Mouse (Mus musculus) bone marrow, adult 2 months (tissue): Measurements from ENCODE around the gene Cit.

Experiments
- CTCF ChIP-seq: fragments of 200-500 bp; IDR thresholded peaks from 2 replicates; pipeline ENCODE4 v1.5.1; 2011; ENCODE audit warnings: low read length, control low read depth; ENCODE audit not compliant: control insufficient read depth, insufficient read depth
- POLR2A ChIP-seq: fragments of 200-500 bp; IDR thresholded peaks from 2 replicates; pipeline ENCODE4 v1.6.1; 2011; ENCODE audit warnings: low read depth, mild to moderate bottlenecking, control low read depth, low read length, borderline replicate concordance; ENCODE audit not compliant: control insufficient read depth

DNA sequence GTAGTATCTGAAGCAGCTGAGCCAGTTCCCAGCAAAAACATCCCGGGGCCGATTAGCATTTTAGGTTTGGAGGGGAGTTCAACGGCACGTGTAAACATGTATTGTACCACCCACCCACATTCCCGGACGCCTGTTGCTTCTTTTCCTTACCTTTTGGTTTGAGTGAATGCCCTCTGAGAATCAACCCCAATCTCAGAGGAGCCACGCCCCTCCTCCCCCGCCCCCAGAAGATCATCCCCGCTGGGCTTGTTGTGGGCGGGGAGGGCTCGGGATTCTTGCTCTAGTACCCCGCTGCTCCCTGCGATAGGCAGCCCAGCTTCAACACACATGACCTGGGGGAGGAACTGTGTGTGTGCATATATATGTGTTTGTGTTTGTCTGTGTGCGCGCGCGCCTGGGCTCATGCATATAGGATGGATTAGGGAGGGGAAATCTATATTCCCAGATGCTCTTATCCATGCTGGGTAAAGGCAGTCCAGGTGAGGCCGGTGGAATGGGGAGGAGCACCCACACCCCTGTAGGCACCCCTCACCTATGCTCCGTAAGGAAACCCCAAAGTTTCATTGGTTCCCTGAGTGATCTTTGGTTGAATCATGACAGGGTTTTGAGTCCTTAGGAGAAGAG is 185.6 kb downstream of the Cit start:
- TF ChIP-seq CTCF (no peak), POLR2A (no peak)
